Mouse (Mus musculus): Measurements from ENCODE around the gene Gpr37l1.
A peak's percentile ranks its signal among the peaks of the same experiment; 100 is the strongest.

Gpr37l1 gene

GRCm38 (mm10) chr1:135181275-135181674, 13.8 kb upstream of the Gpr37l1 start:
- no peak for DNase-seq

GRCm38 (mm10) chr1:135180830-135181229, 13.3 kb upstream of the Gpr37l1 start:
- no peak for DNase-seq

GRCm38 (mm10) chr1:135178863-135179262, 11.4 kb upstream of the Gpr37l1 start:
- no peak for DNase-seq

GRCm38 (mm10) chr1:135177724-135178123, 10.2 kb upstream of the Gpr37l1 start:
- no peak for DNase-seq

GRCm38 (mm10) chr1:135175176-135175575, 7.7 kb upstream of the Gpr37l1 start:
- no peak for DNase-seq

- DNase-seq: no peak
Observed at GRCm38 (mm10) chr1:135173311-135173710, 5.8 kb upstream of the Gpr37l1 start.

GRCm38 (mm10) chr1:135171984-135172383, 4.5 kb upstream of the Gpr37l1 start:
- DNase-seq: peak; percentile 53 to 78

GRCm38 (mm10) chr1:135171202-135171601, 3.7 kb upstream of the Gpr37l1 start:
- DNase-seq: no peak

- DNase-seq: no peak
Observed at GRCm38 (mm10) chr1:135170299-135170698, 2.8 kb upstream of the Gpr37l1 start.

- DNase-seq: peak; percentile 30 to 60
Observed at GRCm38 (mm10) chr1:135169556-135170224, 2.2 kb upstream of the Gpr37l1 start.

- DNase-seq: no peak
Observed at GRCm38 (mm10) chr1:135168453-135169200, 1.1 kb upstream of the Gpr37l1 start.

- no peak for DNase-seq
Observed at GRCm38 (mm10) chr1:135162720-135163119, 4.8 kb downstream of the Gpr37l1 start.

GRCm38 (mm10) chr1:135160411-135161050, 7.0 kb downstream of the Gpr37l1 start:
- no peak for DNase-seq

- no peak for DNase-seq
Observed at GRCm38 (mm10) chr1:135159556-135160123, 7.8 kb downstream of the Gpr37l1 start.

- DNase-seq: no peak
Observed at GRCm38 (mm10) chr1:135159074-135159473, 8.4 kb downstream of the Gpr37l1 start.

- no peak for DNase-seq
Observed at GRCm38 (mm10) chr1:135158633-135159032, 8.8 kb downstream of the Gpr37l1 start.

GRCm38 (mm10) chr1:135156300-135156699, 11.2 kb downstream of the Gpr37l1 start:
- DNase-seq: no peak

- peak; percentile 76 to 83 for DNase-seq
Observed at GRCm38 (mm10) chr1:135154411-135154959, 13.0 kb downstream of the Gpr37l1 start.

- DNase-seq: no peak
Observed at GRCm38 (mm10) chr1:135154011-135154410, 13.5 kb downstream of the Gpr37l1 start.

- DNase-seq: no peak
Observed at GRCm38 (mm10) chr1:135148996-135149395, 18.5 kb downstream of the Gpr37l1 start.

GRCm38 (mm10) chr1:135148476-135148875, 19.0 kb downstream of the Gpr37l1 start:
- no peak for DNase-seq

- no peak for DNase-seq
Observed at GRCm38 (mm10) chr1:135147702-135148058, 19.8 kb downstream of the Gpr37l1 start.
